Mouse (Mus musculus) embryonic facial prominence, embryonic 13.5 days (tissue): ENCODE results near the gene Gpd2. TPM values are rescaled to one million over a fixed set of nuclear protein-coding genes. Genes with fewer than 3 reads are reported as not detected.

ENCODE experiments used
- ATAC-seq: fragments of 200-750 bp; cut with Nextera tagmentation; 2 replicates; pipeline ENCODE4 v1.8.0; 2017; ENCODE audit warnings: low read depth; ENCODE audit not compliant: insufficient number of reproducible peaks, insufficient read depth, low FRiP score, low TSS enrichment
- H3K27ac ChIP-seq: fragments of 300-500 bp; sonication (generic); 2 replicates; pipeline ENCODE4 v1.5.1; 2015; ENCODE audit warnings: moderate library complexity, mild to moderate bottlenecking, inconsistent platforms
- H3K27me3 ChIP-seq: fragments of 300-500 bp; sonication (generic); 2 replicates; pipeline ENCODE4 v1.6.1; 2015; ENCODE audit warnings: mild to moderate bottlenecking, inconsistent platforms
- H3K36me3 ChIP-seq: fragments of 300-500 bp; sonication (generic); 2 replicates; pipeline ENCODE4 v1.6.1; 2015; ENCODE audit warnings: mild to moderate bottlenecking, inconsistent platforms
- H3K4me1 ChIP-seq: fragments of 300-500 bp; sonication (generic); 2 replicates; pipeline ENCODE4 v1.6.1; 2015; ENCODE audit warnings: inconsistent platforms
- H3K4me2 ChIP-seq: fragments of 300-500 bp; sonication (generic); 2 replicates; pipeline ENCODE4 v1.6.1; 2015; ENCODE audit warnings: moderate library complexity, mild to moderate bottlenecking, inconsistent platforms
- H3K4me3 ChIP-seq: fragments of 300-500 bp; sonication (generic); 2 replicates; pipeline ENCODE4 v1.5.1; 2015; ENCODE audit warnings: mild to moderate bottlenecking, inconsistent platforms
- H3K9ac ChIP-seq: fragments of 300-500 bp; sonication (generic); 2 replicates; pipeline ENCODE4 v1.6.1; 2015; ENCODE audit warnings: mild to moderate bottlenecking, inconsistent platforms
- H3K9me3 ChIP-seq: fragments of 300-500 bp; sonication (generic); 2 replicates; pipeline ENCODE4 v1.6.1; 2016; ENCODE audit warnings: inconsistent platforms
- WGBS: fragments of 180-500 bp; shearing (Covaris S2); methylation state at CpG from one replicate; pipeline ENCODE4 v1.1.7; 2015; ENCODE audit warnings: mixed read lengths; 5-methylcytosine and 5-hydroxymethylcytosine counted together
- polyA plus RNA-seq: library from polyadenylated mRNA; unstranded; fragments of >200 nt; fragmentation: Nextera tagmentation; extraction: Ambion mirVana; gene quantifications from 2 replicates; pipeline ENCODE4 v1.2.1, GENCODE M21; 2015

Gpd2 gene
- polyA plus RNA-seq, 1 experiment from 2014 or later, result 14.4 TPM

GRCm38 (mm10) chr2:57252542-57253301 is 15.3 kb downstream of the Gpd2 start:
- no peaks in the 10 kb centered on the region for H3K27me3 ChIP-seq

GRCm38 (mm10) chr2:57254267-57254666 is 16.8 kb downstream of the Gpd2 start:
- Histone ChIP-seq H3K36me3 (no peaks in the 10 kb centered on the region), H3K27me3 (no peaks in the 10 kb centered on the region), H3K9me3 (no peaks in the 10 kb centered on the region), H3K4me3 (no peak overlapping the region), H3K27ac (no peak overlapping the region), H3K4me1 (peaks cover 3% of the 10 kb centered on the region; the same call in 1 of the 2 replicates), H3K9ac (no peak overlapping the region), H3K4me2 (no peak overlapping the region)
- WGBS, result 90% methylated on average over 4 of the region's 4 CpGs
- ATAC-seq, result no peak

More at GRCm38 (mm10) chr2:57252542-57253301, 15.3 kb downstream of the Gpd2 start:
- Histone ChIP-seq H3K9ac (no peak overlapping the region), H3K27ac (no peak overlapping the region), H3K4me1 (peaks cover 3% of the 10 kb centered on the region; the same call in 1 of the 2 replicates), H3K36me3 (no peaks in the 10 kb centered on the region), H3K4me3 (no peak overlapping the region), H3K4me2 (no peak overlapping the region), H3K9me3 (no peaks in the 10 kb centered on the region)
- no peak for ATAC-seq
- 84% methylated on average over 10 of the region's 10 CpGs for WGBS

GRCm38 (mm10) chr2:57255153-57255670 is 17.8 kb downstream of the Gpd2 start:
- peaks cover 3% of the 10 kb centered on the region; the same call in 1 of the 2 replicates for H3K4me1 ChIP-seq
- H3K9me3 ChIP-seq, result no peaks in the 10 kb centered on the region
- no peaks in the 10 kb centered on the region for H3K36me3 ChIP-seq
- WGBS, result 77% methylated on average over 11 of the region's 11 CpGs
- H3K27me3 ChIP-seq, result no peaks in the 10 kb centered on the region
- no peak overlapping the region for H3K4me3 ChIP-seq
- H3K27ac ChIP-seq, result no peak overlapping the region
- ATAC-seq, result no peak
- no peak overlapping the region for H3K9ac ChIP-seq
- no peak overlapping the region for H3K4me2 ChIP-seq

GRCm38 (mm10) chr2:57255836-57256235 is 18.4 kb downstream of the Gpd2 start:
- no peak for ATAC-seq
- H3K9me3 ChIP-seq, result no peaks in the 10 kb centered on the region
- WGBS, result 48% methylated on average over 3 of the region's 3 CpGs

GRCm38 (mm10) chr2:57256459-57256858 is 19.0 kb downstream of the Gpd2 start:
- Histone ChIP-seq H3K9ac (no peak overlapping the region), H3K4me3 (no peak overlapping the region), H3K4me1 (peaks cover 12% of the 10 kb centered on the region), H3K27ac (no peak overlapping the region), H3K4me2 (no peak overlapping the region), H3K9me3 (no peaks in the 10 kb centered on the region), H3K27me3 (no peaks in the 10 kb centered on the region), H3K36me3 (no peaks in the 10 kb centered on the region)
- no peak for ATAC-seq
- 36% methylated on average over 6 of the region's 6 CpGs for WGBS

More at GRCm38 (mm10) chr2:57255836-57256235, 18.4 kb downstream of the Gpd2 start:
- no peak overlapping the region for H3K9ac ChIP-seq
- no peaks in the 10 kb centered on the region for H3K27me3 ChIP-seq
- H3K36me3 ChIP-seq, result no peaks in the 10 kb centered on the region
- H3K27ac ChIP-seq, result no peak overlapping the region
- H3K4me2 ChIP-seq, result no peak overlapping the region
- H3K4me3 ChIP-seq, result no peak overlapping the region
- peaks cover 9% of the 10 kb centered on the region for H3K4me1 ChIP-seq

GRCm38 (mm10) chr2:57261286-57262077 is 24.0 kb downstream of the Gpd2 start:
- whole genome bisulfite sequencing, result 81% methylated on average over 8 of the region's 8 CpGs
- H3K4me1 ChIP-seq, result peaks cover 9% of the 10 kb centered on the region

GRCm38 (mm10) chr2:57263431-57263830 is 26.0 kb downstream of the Gpd2 start:
- no peak overlapping the region for H3K4me2 ChIP-seq
- ATAC-seq, result no peak
- WGBS, result 86% methylated on average over 1 of the region's 1 CpGs
- H3K4me1 ChIP-seq, result peaks cover 9% of the 10 kb centered on the region
- H3K27me3 ChIP-seq, result no peaks in the 10 kb centered on the region
- no peak overlapping the region for H3K4me3 ChIP-seq
- H3K9ac ChIP-seq, result no peak overlapping the region
- no peaks in the 10 kb centered on the region for H3K9me3 ChIP-seq
- no peak overlapping the region for H3K27ac ChIP-seq
- H3K36me3 ChIP-seq, result no peaks in the 10 kb centered on the region

More at GRCm38 (mm10) chr2:57261286-57262077, 24.0 kb downstream of the Gpd2 start:
- no peak overlapping the region for H3K4me3 ChIP-seq
- H3K36me3 ChIP-seq, result no peaks in the 10 kb centered on the region
- no peaks in the 10 kb centered on the region for H3K9me3 ChIP-seq
- H3K9ac ChIP-seq, result no peak overlapping the region
- H3K27me3 ChIP-seq, result no peaks in the 10 kb centered on the region
- H3K4me2 ChIP-seq, result no peak overlapping the region
- ATAC-seq, result no peak
- H3K27ac ChIP-seq, result no peak overlapping the region

- no peak overlapping the region for H3K4me2 ChIP-seq
- H3K4me3 ChIP-seq, result no peak overlapping the region
- no peaks in the 10 kb centered on the region for H3K9me3 ChIP-seq
- no peak overlapping the region for H3K27ac ChIP-seq
- no peaks in the 10 kb centered on the region for H3K27me3 ChIP-seq
- 91% methylated on average over 7 of the region's 7 CpGs for WGBS
- ATAC-seq, result no peak
- H3K4me1 ChIP-seq, result peaks cover 9% of the 10 kb centered on the region
- no peak overlapping the region for H3K9ac ChIP-seq
- H3K36me3 ChIP-seq, result no peaks in the 10 kb centered on the region
These were observed 27.5 kb downstream of the Gpd2 start for GRCm38 (mm10) chr2:57264912-57265311.

- Histone ChIP-seq H3K27ac (no peak overlapping the region), H3K36me3 (no peaks in the 10 kb centered on the region), H3K27me3 (no peaks in the 10 kb centered on the region), H3K9ac (no peak overlapping the region), H3K4me2 (no peak overlapping the region), H3K9me3 (no peaks in the 10 kb centered on the region), H3K4me3 (no peak overlapping the region), H3K4me1 (no peaks in the 10 kb centered on the region)
- WGBS, result 65% methylated on average over 4 of the region's 4 CpGs
- ATAC-seq, result no peak
These were observed 29.4 kb downstream of the Gpd2 start for GRCm38 (mm10) chr2:57266679-57267393.

GRCm38 (mm10) chr2:57267394-57267716 is 29.9 kb downstream of the Gpd2 start:
- Histone ChIP-seq H3K36me3 (no peaks in the 10 kb centered on the region), H3K27ac (no peak overlapping the region), H3K27me3 (no peaks in the 10 kb centered on the region), H3K9me3 (no peaks in the 10 kb centered on the region), H3K4me2 (no peak overlapping the region), H3K4me3 (no peak overlapping the region), H3K9ac (no peak overlapping the region), H3K4me1 (no peaks in the 10 kb centered on the region)
- ATAC-seq, result no peak
- 29% methylated on average over 7 of the region's 7 CpGs for WGBS

GRCm38 (mm10) chr2:57267896-57268295 is 30.5 kb downstream of the Gpd2 start:
- Histone ChIP-seq H3K27me3 (no peaks in the 10 kb centered on the region), H3K27ac (no peak overlapping the region), H3K4me2 (no peak overlapping the region), H3K4me1 (no peaks in the 10 kb centered on the region), H3K9me3 (no peaks in the 10 kb centered on the region), H3K9ac (no peak overlapping the region), H3K4me3 (no peak overlapping the region), H3K36me3 (no peaks in the 10 kb centered on the region)
- no peak for ATAC-seq
- WGBS, result 54% methylated on average over 7 of the region's 7 CpGs
